Mouse (Mus musculus): Measurements from ENCODE around the gene Magi2.
"Not testable (repeated sequence)": the region's sequence is repeated elsewhere in the genome, so short reads cannot be mapped to it uniquely, and the experiment has no call there.

The Magi2 gene

GRCm38 (mm10) chr5:20526588-20526987, 1299.8 kb downstream of the Magi2 start:
- DNase-seq, result not testable (repeated sequence)

GRCm38 (mm10) chr5:20536544-20536943, 1309.7 kb downstream of the Magi2 start:
- DNase-seq, result no peak

DNA sequence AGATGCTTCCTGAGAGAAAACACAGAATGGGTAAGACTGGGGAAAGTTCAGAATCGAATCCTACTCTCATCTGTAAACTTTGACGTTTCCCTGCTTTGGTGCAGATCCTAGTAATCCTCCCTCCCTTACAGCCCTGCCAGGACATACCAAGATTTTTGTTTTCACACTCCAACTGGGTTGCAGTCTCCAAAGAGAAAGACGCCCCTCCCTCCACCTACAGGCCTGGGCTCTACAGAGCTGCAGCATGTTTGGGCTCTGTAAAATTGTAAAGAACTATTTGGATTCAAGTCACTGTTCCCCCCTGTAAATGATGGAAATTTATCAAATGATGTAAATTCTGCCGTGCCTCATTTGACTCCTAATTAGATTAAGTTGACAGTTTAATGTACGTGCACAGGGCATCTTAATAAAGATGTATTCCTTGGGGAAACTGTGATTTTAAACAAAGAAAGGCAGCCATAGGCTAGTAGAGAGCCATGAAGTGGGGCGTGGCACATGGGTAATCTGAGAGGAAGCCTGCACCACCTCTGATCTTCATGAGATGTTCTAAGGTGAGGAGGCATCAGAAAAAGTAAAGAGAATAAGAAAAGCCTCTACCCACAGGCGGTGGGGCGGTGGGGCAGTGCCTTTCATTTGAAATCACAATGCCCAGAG, 1310.7 kb downstream of the Magi2 start:
- no peak for DNase-seq

DNA sequence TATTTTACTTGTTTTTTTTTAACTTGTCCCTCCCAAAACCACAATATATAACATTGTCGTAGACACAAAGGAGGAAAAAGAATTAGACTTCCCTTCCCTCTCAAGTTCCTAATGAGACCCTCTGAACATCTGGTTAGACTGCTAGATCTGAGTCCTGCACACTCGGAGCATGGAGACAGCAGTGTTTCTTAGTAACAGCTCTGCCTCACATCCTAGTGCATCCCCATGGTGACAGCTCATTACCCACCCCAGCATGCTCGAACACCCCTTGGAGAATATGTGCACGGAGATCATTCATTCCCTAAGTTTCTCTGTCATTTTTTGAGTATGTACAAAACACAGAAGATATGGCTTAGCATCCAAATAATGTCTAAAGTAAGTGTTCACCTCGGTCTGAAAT, 1317.5 kb downstream of the Magi2 start:
- no peak for DNase-seq

- DNase-seq, result no peak
Observed at GRCm38 (mm10) chr5:20559378-20559777, 1332.5 kb downstream of the Magi2 start.

DNA sequence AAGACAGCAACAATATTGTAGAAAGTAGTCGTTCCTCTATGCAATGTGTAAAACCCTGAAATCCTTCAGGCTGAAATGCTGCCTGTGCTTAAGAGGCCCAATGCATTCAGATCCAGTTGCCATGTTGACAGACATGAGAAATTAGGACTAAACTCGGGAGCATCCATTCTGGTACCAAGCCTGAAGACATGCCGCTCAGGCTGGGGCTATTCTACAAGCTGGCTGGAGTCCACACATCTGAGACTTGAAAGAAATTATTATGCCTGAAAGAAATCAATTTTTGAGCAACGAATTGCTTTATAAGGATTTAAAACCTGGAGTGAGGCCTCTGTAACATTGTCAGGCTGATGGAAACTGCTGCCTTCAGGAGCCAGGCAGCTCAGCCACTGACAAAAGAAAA, 1333.0 kb downstream of the Magi2 start:
- no peak for DNase-seq

DNA sequence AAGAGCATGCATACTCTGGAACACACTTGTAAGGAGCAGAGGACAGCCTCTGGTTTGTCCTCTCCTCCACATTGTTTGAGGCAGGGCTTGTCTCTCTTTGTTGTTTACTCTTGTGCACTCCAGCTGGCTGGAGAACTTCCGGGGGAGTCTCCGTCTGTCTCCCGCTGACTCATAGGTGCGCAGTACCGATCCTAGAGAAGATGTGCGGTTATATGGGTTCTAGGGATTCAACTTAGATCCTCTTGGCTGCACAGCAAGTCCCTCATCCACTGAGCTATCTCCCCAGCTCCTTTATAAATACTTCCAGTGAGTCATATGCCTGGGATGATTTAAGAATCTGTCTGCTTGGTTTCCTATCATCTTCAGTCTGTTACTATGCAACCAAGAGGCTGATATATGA, 1341.6 kb downstream of the Magi2 start:
- DNase-seq, result peak; percentile 80

DNA sequence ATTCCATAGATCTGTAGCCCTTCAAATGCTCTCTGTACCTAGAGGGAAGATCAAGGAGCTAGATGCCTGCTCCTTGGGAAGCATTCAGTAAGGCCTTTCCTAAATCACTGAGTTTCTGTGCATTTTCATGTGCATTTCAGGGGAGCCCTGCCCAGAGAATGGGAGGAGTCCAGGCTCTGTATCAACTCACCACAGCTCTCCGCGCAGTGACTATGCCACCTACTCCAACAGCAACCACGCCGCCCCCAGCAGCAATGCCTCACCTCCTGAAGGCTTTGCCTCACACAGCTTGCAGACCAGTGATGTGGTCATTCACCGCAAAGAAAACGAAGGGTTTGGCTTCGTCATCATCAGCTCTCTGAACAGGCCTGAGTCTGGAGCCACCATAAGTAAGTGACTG, 1342.1 kb downstream of the Magi2 start:
- DNase-seq, result peak; percentile 54

DNA sequence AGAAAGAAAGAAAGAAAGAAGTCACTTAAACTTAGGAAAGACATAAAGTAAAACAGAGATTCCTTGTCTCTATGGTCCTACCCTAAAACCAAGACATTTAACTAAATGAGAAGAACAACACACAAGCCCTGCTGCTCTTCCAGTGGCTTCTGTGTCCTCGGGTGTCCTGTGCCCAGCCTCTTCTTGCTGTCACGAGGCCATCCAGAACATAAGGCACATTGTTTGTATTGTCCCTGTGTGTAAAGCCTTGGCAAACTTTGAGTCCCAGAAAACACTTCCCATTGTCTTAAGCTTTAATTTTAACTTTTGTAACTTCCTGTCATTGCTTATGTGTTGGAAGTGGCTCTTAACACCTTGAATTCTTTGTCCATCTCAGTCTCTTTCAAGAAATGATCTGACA, 1348.0 kb downstream of the Magi2 start:
- no peak for DNase-seq

GRCm38 (mm10) chr5:20575798-20576197, 1349.0 kb downstream of the Magi2 start:
- no peak for DNase-seq

DNA sequence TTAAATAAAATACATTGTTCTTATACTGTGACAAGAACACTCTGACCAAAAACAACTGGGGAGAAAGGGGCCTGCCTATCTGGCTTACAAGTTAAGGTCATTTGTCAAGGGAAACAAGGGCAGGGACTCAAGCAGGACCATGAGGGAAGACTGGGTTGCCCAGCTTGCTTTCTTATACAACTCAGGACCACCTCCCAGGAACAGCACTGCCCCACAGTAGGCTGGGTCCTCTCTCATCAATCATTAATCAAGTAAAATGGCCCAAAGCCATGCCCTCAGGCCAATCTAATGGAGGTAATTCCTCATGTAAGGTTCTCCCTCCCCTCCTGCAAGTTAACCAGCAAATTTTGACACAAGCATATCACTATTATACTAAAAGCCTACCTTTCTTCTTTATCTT, 1349.4 kb downstream of the Magi2 start:
- no peak for DNase-seq

- no peak for DNase-seq
Observed at GRCm38 (mm10) chr5:20578666-20579065, 1351.8 kb downstream of the Magi2 start.

GRCm38 (mm10) chr5:20580619-20581018, 1353.8 kb downstream of the Magi2 start:
- no peak for DNase-seq

- peak; percentile 26 for DNase-seq
Observed at GRCm38 (mm10) chr5:20582995-20583435, 1356.2 kb downstream of the Magi2 start.

DNA sequence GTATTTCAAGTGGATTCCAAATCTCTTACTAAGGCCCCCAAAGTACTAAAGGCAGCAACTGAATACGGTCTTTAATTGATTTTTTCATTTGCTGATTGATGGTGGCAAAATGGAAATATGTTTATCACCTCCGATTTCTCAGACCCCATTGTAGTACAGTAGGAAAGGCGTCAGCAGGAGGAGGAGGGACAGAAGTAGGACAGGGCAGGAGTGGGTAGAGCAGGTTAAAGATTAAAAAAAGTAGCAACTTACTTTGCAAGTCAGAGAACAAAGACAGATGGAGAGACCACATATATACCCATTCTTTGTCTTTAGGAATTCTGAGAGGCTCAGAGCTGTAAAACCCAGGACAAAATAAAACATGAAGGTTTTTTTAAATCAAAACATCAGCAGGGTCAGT, 1356.8 kb downstream of the Magi2 start:
- no peak for DNase-seq

DNA sequence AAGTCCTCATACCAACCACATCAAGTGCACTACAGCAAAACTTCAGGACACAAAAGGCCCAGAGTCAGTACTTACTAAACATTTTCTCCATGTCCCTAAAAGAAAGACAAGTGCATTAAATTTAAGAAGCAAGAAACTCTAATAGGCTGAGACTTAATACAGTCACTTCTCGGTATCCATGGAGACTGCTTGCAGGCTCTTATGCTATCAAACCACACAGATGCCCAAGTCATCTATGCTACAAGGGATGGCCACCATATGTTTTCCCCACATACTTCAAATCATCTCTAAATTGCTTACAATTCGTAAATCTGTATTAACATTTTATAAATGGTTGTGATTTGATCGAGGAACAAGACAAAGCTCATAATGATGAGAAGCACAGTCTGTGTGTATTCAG, 1357.9 kb downstream of the Magi2 start:
- DNase-seq, result no peak

DNA sequence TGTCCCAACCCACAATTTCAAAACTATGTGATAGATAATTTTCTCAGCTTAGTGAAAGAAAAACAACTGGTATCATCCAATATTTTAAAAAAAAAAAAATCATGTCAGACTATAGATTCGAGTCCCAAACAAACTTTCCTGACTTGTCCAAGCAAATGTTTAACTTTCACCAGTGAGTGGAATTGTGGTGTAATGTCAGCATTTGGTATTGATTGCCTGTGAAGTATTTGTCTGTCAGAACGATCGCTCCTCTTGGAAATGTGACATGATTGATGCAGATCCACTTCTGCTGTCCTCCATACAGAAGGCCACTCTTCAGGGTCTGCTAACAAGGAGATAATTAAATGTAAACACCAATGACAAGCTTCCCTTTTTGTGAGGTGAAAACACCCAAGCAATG, 1362.9 kb downstream of the Magi2 start:
- DNase-seq, result no peak

DNA sequence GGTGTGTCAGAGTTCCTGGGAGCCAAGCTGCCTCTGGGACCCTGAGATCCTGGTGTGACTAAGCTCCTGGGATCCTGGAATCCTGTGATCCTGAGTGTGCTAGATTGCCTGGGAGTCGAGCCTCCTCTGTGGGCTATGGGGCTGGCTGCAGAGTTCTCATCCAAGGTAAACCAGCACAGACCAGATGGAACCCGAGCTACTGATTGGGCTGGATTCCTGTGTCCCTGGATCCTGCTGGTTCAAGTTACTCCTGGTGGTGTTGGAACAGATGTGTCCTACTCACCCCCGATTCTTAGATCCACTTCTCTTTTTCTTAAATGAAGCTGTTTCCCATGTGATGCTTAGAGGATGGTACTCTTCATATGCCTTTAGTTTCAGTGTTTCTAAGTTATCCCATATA, 1371.4 kb downstream of the Magi2 start:
- DNase-seq, result no peak

GRCm38 (mm10) chr5:20603756-20604469, 1377.1 kb downstream of the Magi2 start:
- DNase-seq, result no peak

GRCm38 (mm10) chr5:20606497-20606896, 1379.7 kb downstream of the Magi2 start:
- no peak for DNase-seq

GRCm38 (mm10) chr5:20607503-20607902, 1380.7 kb downstream of the Magi2 start:
- DNase-seq, result no peak

DNA sequence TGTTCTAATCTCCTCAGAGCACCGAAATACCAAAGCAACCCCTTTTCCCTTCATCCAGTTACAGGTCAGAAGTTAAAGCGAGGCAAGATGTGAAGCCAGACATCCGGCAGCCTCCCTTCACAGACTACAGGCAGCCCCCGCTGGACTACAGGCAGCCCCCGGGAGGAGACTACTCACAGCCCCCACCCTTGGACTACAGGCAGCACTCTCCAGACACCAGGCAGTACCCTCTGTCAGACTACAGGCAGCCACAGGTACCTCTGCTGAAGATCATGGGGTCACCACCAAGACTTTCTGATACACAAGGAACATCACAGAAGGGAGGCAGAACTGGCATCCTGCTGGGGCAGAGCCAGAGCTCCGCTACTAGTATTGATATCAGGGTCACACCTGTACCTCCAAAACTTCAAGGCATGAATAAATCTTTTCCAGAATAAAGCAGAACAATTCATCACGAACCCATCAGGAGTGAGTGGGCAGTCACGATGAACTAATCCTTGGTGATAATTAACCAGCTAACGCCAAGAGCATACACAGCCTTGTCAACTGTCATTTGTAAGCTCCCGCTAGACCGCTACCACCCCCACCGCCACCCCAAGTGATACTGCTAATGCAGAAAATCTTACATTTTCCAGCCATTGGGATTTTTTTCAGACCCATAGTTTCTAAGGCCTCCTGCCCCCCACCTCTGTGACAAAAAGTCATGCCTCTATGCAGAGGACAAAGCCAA, 1382.5 kb downstream of the Magi2 start:
- no peak for DNase-seq

- no peak for DNase-seq
Observed at GRCm38 (mm10) chr5:20610640-20611039, 1383.8 kb downstream of the Magi2 start.

DNA sequence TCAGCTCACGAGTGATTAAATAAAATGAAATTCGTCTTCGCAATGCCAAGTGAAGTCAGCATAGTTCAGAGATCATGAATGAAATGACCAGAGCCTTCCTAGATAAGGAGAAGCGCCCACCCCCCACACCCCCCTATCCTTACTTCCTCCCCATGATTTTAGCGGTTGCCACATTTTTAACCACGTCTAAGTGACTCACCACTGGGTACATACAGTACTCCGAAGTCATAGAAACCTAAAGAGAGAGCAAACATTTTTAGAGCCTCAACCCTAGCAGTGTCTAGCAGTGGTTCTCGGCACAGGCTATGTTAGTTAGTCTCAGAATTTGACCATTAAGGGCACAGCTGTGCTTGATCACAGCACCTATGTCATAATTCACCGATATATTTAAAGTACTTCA, 1385.8 kb downstream of the Magi2 start:
- DNase-seq, result no peak
